26 mouse cellular contexts compared by ENCODE assay signal in genomic region chr15:31250676-31251075, GRCm38 (mm10). TPM values are rescaled to one million over a fixed set of nuclear protein-coding genes. Genes with fewer than 3 reads are reported as not detected.
DNase-seq lines count a peak whose midpoint lies in the region; ATAC-seq and TF ChIP-seq lines count a peak whose summit lies in the region.
"Had no signal": no experiment of that assay in that cellular context is flagged by ENCODE, and none has a peak within 500 bp of the region (broad histone marks: within the 10 kb centered on the region; RNA-seq: fewer than 3 reads in every experiment).

No protein-coding gene starts in this region.

- H3K4me1 ChIP-seq in forebrain, embryonic 14.5 days (ENCODE audit: control insufficient read depth, insufficient read depth, low read length) = no peaks in the 10 kb centered on the region; the same call in none of the 2 replicates
- peaks cover 11% of the 10 kb centered on the region for H3K4me1 ChIP-seq in forebrain, embryonic 16.5 days (replicated peaks; ENCODE audit: control insufficient read depth, insufficient read depth, low read length)
- peaks cover 18% of the 10 kb centered on the region for H3K4me1 ChIP-seq in liver, postnatal 0 days (ENCODE audit: insufficient read depth)
- H3K4me1 ChIP-seq in liver, embryonic 12.5 days = peaks cover 44% of the 10 kb centered on the region
- H3K4me1 ChIP-seq in neural tube, embryonic 14.5 days (ENCODE audit: control insufficient read depth, insufficient read depth, low read length) = no peaks in the 10 kb centered on the region
- H3K4me1 ChIP-seq in midbrain, embryonic 16.5 days (ENCODE audit: control insufficient read depth, insufficient read depth, low read length) = peaks cover 5% of the 10 kb centered on the region; the same call in 1 of the 2 replicates
- H3K4me1 ChIP-seq: stomach, embryonic 15.5 days had no signal

- WGBS in forebrain, embryonic 14.5 days = 47% methylated on average over 3 of the region's 3 CpGs
- WGBS in forebrain, embryonic 16.5 days = 50% methylated on average over 3 of the region's 3 CpGs
- whole genome bisulfite sequencing in liver, postnatal 0 days (ENCODE audit: insufficient replicate concordance) = 80% methylated on average over 3 of the region's 3 CpGs
- 83% methylated on average over 3 of the region's 3 CpGs for WGBS in liver, embryonic 12.5 days (ENCODE audit: insufficient replicate concordance)
- WGBS in neural tube, embryonic 14.5 days = 42% methylated on average over 3 of the region's 3 CpGs
- 55% methylated on average over 3 of the region's 3 CpGs for WGBS in midbrain, embryonic 16.5 days

- H3K36me3 ChIP-seq in forebrain, embryonic 14.5 days (ENCODE audit: control insufficient read depth, insufficient read depth, low read length) = no peaks in the 10 kb centered on the region
- no peaks in the 10 kb centered on the region for H3K36me3 ChIP-seq in forebrain, embryonic 16.5 days (ENCODE audit: control insufficient read depth, insufficient read depth)
- 0 out of 2 replicates have a peak, but pooled peaks cover 6% of the 10 kb centered on the region for H3K36me3 ChIP-seq in liver, postnatal 0 days (replicated peaks; ENCODE audit: insufficient read depth, low read length)
- 0 out of 2 replicates have a peak, but pooled peaks cover 7% of the 10 kb centered on the region for H3K36me3 ChIP-seq in liver, embryonic 12.5 days
- no peaks in the 10 kb centered on the region for H3K36me3 ChIP-seq in neural tube, embryonic 14.5 days (ENCODE audit: control insufficient read depth, insufficient read depth, low read length)
- H3K36me3 ChIP-seq in midbrain, embryonic 16.5 days (ENCODE audit: control insufficient read depth, insufficient read depth, low read length) = no peaks in the 10 kb centered on the region
- H3K36me3 ChIP-seq: heart, embryonic 13.5 days; stomach, embryonic 15.5 days had no signal

- peak; percentile 16; the same call in 1 of the 2 replicates for ATAC-seq in forebrain, embryonic 14.5 days
- no peak for ATAC-seq in forebrain, embryonic 16.5 days
- ATAC-seq in liver, postnatal 0 days = no peak
- no peak for ATAC-seq in liver, embryonic 12.5 days
- peak; percentile 55; the same call in 1 of the 2 replicates for ATAC-seq in neural tube, embryonic 14.5 days (ENCODE audit: low read depth)
- ATAC-seq in midbrain, embryonic 16.5 days = peak; percentile 59; the same call in 1 of the 2 replicates
- ATAC-seq: activated CD4-positive, CD25-positive, alpha-beta regulatory T cell, adult 4 months; inflammation-experienced regulatory T-cells, adult 6 months; lung, postnatal 0 days had no signal

- no peak overlapping the region for H3K4me2 ChIP-seq in forebrain, embryonic 14.5 days (ENCODE audit: low read length)
- H3K4me2 ChIP-seq in forebrain, embryonic 16.5 days (ENCODE audit: low read length) = no peak overlapping the region
- H3K4me2 ChIP-seq in liver, postnatal 0 days (ENCODE audit: low read depth, low read length) = no peak overlapping the region
- H3K4me2 ChIP-seq in liver, embryonic 12.5 days = no peak overlapping the region
- no peak overlapping the region for H3K4me2 ChIP-seq in neural tube, embryonic 14.5 days (ENCODE audit: low read depth, low read length)
- H3K4me2 ChIP-seq in midbrain, embryonic 16.5 days (ENCODE audit: low read length) = no peak overlapping the region
- H3K4me2 ChIP-seq: heart, embryonic 13.5 days; liver, embryonic 11.5 days; stomach, embryonic 15.5 days had no signal

- no peak for TF ChIP-seq EP300 in liver, postnatal 0 days (IDR thresholded peaks at IDR 0.05; ENCODE audit: low read depth)

- H3K4me3 ChIP-seq in forebrain, embryonic 14.5 days (ENCODE audit: low read depth, low read length) = no peak overlapping the region
- H3K4me3 ChIP-seq in forebrain, embryonic 16.5 days (replicated peaks; ENCODE audit: low read length) = no peak overlapping the region
- H3K4me3 ChIP-seq in liver, postnatal 0 days (ENCODE audit: low read depth, low read length) = no peak overlapping the region
- H3K4me3 ChIP-seq in liver, embryonic 12.5 days = no peak overlapping the region
- H3K4me3 ChIP-seq in neural tube, embryonic 14.5 days (ENCODE audit: low read depth, low read length) = no peak overlapping the region
- no peak overlapping the region for H3K4me3 ChIP-seq in midbrain, embryonic 16.5 days (ENCODE audit: low read depth, low read length)
- H3K4me3 ChIP-seq: heart, embryonic 13.5 days; megakaryocyte, embryonic 14.5 days; stomach, embryonic 15.5 days had no signal

- TF ChIP-seq CTCF in liver, postnatal 0 days (IDR thresholded peaks at IDR 0.05; ENCODE audit: low read depth) = no peak

- DNase-seq in forebrain, embryonic 14.5 days (ENCODE audit: low spot score) = no peak
- no peak for DNase-seq in liver, postnatal 0 days
- no peak for DNase-seq in neural tube, embryonic 10.5 days (ENCODE audit: extremely low spot score, low spot score)
- no peak for DNase-seq in layer of hippocampus, postnatal 25 days (ENCODE audit: extremely low spot score in 1 of 2, low spot score in 1 of 2)
- DNase-seq: adrenal gland, adult 2 months; adrenal gland, postnatal 36 days; B cell, adult 2 months; gastrocnemius, postnatal 10 days; heart, postnatal 10 days; kidney, postnatal 14 days; layer of hippocampus, adult 9-11 months; lung, adult 18-20 months; lung, postnatal 4 days; right cerebral cortex, postnatal 14 days; thymus, postnatal 14 days had no signal

- no peaks in the 10 kb centered on the region for H3K9me3 ChIP-seq in forebrain, embryonic 14.5 days (replicated peaks; ENCODE audit: control insufficient read depth, low read length)
- no peaks in the 10 kb centered on the region for H3K9me3 ChIP-seq in forebrain, embryonic 16.5 days (ENCODE audit: control insufficient read depth, low read length)
- no peaks in the 10 kb centered on the region for H3K9me3 ChIP-seq in liver, postnatal 0 days (ENCODE audit: low read length)
- H3K9me3 ChIP-seq in liver, embryonic 12.5 days (replicated peaks) = no peaks in the 10 kb centered on the region
- H3K9me3 ChIP-seq in neural tube, embryonic 14.5 days (ENCODE audit: control insufficient read depth, low read length) = no peaks in the 10 kb centered on the region
- H3K9me3 ChIP-seq in midbrain, embryonic 16.5 days (replicated peaks; ENCODE audit: control insufficient read depth, low read length, poor library complexity, severe bottlenecking) = no peaks in the 10 kb centered on the region
- H3K9me3 ChIP-seq: heart, embryonic 13.5 days; megakaryocyte, embryonic 14.5 days; stomach, embryonic 15.5 days had no signal

- H3K9ac ChIP-seq in forebrain, embryonic 14.5 days (ENCODE audit: low read length) = no peak overlapping the region
- H3K9ac ChIP-seq in forebrain, embryonic 16.5 days (replicated peaks; ENCODE audit: low read depth, low read length) = no peak overlapping the region
- H3K9ac ChIP-seq in liver, postnatal 0 days (replicated peaks) = no peak overlapping the region
- H3K9ac ChIP-seq in liver, embryonic 12.5 days = no peak overlapping the region
- H3K9ac ChIP-seq in neural tube, embryonic 14.5 days (replicated peaks; ENCODE audit: low read depth, low read length) = no peak overlapping the region
- H3K9ac ChIP-seq in midbrain, embryonic 16.5 days (ENCODE audit: low read depth, low read length) = no peak overlapping the region
- H3K9ac ChIP-seq: heart, embryonic 13.5 days; stomach, embryonic 15.5 days had no signal

- no peaks in the 10 kb centered on the region for H3K27me3 ChIP-seq in forebrain, embryonic 14.5 days (replicated peaks; ENCODE audit: control insufficient read depth, insufficient read depth, low read length)
- H3K27me3 ChIP-seq in forebrain, embryonic 16.5 days (replicated peaks; ENCODE audit: control insufficient read depth, insufficient read depth, low read length) = no peaks in the 10 kb centered on the region
- H3K27me3 ChIP-seq in liver, postnatal 0 days (ENCODE audit: insufficient read depth, low read length) = no peaks in the 10 kb centered on the region
- no peaks in the 10 kb centered on the region for H3K27me3 ChIP-seq in liver, embryonic 12.5 days (replicated peaks)
- no peaks in the 10 kb centered on the region for H3K27me3 ChIP-seq in neural tube, embryonic 14.5 days (ENCODE audit: control insufficient read depth, insufficient read depth, low read length)
- H3K27me3 ChIP-seq in midbrain, embryonic 16.5 days (ENCODE audit: control insufficient read depth, insufficient read depth, low read depth, low read length) = no peaks in the 10 kb centered on the region
- H3K27me3 ChIP-seq: heart, embryonic 13.5 days; megakaryocyte, embryonic 14.5 days; stomach, embryonic 15.5 days had no signal

- no peak overlapping the region for H3K27ac ChIP-seq in forebrain, embryonic 14.5 days (ENCODE audit: low read depth, low read length)
- no peak overlapping the region for H3K27ac ChIP-seq in forebrain, embryonic 16.5 days (ENCODE audit: low read length)
- H3K27ac ChIP-seq in liver, postnatal 0 days (ENCODE audit: low read depth) = peak overlapping the region; percentile 48; the same call in 1 of the 2 replicates
- no peak overlapping the region for H3K27ac ChIP-seq in liver, embryonic 12.5 days
- peak overlapping the region; percentile 30; the same call in 1 of the 2 replicates for H3K27ac ChIP-seq in neural tube, embryonic 14.5 days (ENCODE audit: low read depth, low read length)
- no peak overlapping the region for H3K27ac ChIP-seq in midbrain, embryonic 16.5 days (ENCODE audit: low read length)
- H3K27ac ChIP-seq: heart, embryonic 13.5 days; stomach, embryonic 15.5 days had no signal

RNA-seq across cellular contexts. Expression of gene Dap, which starts 26.6 kb away (rescaled TPM):
- polyA plus RNA-seq in forebrain, embryonic 14.5 days (2014; fragmentation: Nextera tagmentation; extraction: Ambion mirVana) = 21.1 and 22.7 TPM in 2 replicates
- polyA plus RNA-seq in forebrain, embryonic 16.5 days (2015; fragmentation: Nextera tagmentation; extraction: Ambion mirVana) = 18.0 and 20.4 TPM in 2 replicates
- polyA plus RNA-seq in liver, postnatal 0 days (2015; fragmentation: Nextera tagmentation; extraction: Ambion mirVana) = 75.9 and 77.8 TPM in 2 replicates
- polyA plus RNA-seq in liver, embryonic 12.5 days (2016; fragmentation: Nextera tagmentation; extraction: Ambion mirVana) = 43.3 and 44.3 TPM in 2 replicates
- polyA plus RNA-seq in neural tube, embryonic 14.5 days (2014; fragmentation: Nextera tagmentation; extraction: Ambion mirVana) = 23.0 and 30.5 TPM in 2 replicates
- polyA plus RNA-seq in midbrain, embryonic 16.5 days (2015; fragmentation: Nextera tagmentation; extraction: Ambion mirVana) = 21.5 and 21.9 TPM in 2 replicates
- 1 to 10 TPM; 9.1 to 9.8 TPM for total RNA-seq in layer of hippocampus, postnatal 25 days (2021)

Comparison
In these comparisons a context has a peak if more than half of its experiments do, and no peak if none do; other contexts are left out.
1. ATAC-seq: peak in forebrain, embryonic 14.5 days (single experiment), neural tube, embryonic 14.5 days (single experiment) and midbrain, embryonic 16.5 days (single experiment); none in forebrain, embryonic 16.5 days (single experiment), liver, postnatal 0 days (single experiment) and liver, embryonic 12.5 days (single experiment).
2. H3K27ac ChIP-seq: peak in liver, postnatal 0 days (single experiment) and neural tube, embryonic 14.5 days (single experiment); none in forebrain, embryonic 14.5 days (single experiment), forebrain, embryonic 16.5 days (single experiment), liver, embryonic 12.5 days (single experiment) and midbrain, embryonic 16.5 days (single experiment).